Mouse (Mus musculus): ENCODE data around the gene D6Ertd527e. TPM values are rescaled to one million over a fixed set of nuclear protein-coding genes. Genes with fewer than 3 reads are reported as not detected.

Gene D6Ertd527e
- polyA plus RNA-seq, 1 experiment from 2014 or later = 0.20 TPM

DNA sequence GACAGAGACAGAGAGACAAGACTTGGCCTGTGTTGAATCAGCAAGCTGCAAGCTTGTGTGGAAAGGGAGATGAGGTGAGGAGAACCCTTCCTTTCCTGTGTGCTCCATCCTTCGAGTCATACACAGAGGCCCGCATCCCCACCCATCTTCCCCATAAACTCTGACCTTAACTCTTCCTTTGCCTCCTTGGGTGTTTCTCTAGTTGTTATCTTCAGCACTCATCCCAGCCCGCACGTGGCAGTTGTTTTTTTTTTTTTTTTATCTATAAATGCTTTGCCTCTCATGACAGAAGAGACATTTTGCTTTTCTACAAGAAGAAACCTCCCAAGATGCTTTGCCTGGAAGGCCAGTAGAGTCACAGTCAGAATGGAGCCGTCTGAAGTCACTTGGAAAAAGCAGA, 33.9 kb downstream of the D6Ertd527e start:
- Histone ChIP-seq H3K4me3 (no peak overlapping the region), H3K36me3 (peaks cover 17% of the 10 kb centered on the region), H3K27ac (replicated peaks) (no peak overlapping the region), H3K9me3 (replicated peaks) (no peaks in the 10 kb centered on the region), H3K4me1 (no peaks in the 10 kb centered on the region), H3K27me3 (ENCODE audit: low read depth, poor library complexity, severe bottlenecking) (no peaks in the 10 kb centered on the region)
- WGBS = 87% methylated on average over 5 of the region's 5 CpGs
- DNase-seq (ENCODE audit: low spot score) = no peak

- no peak overlapping the region for H3K27ac ChIP-seq (replicated peaks)
- WGBS = 90% methylated on average over 12 of the region's 12 CpGs
- no peak for DNase-seq (ENCODE audit: low spot score)
Observed at GRCm38 (mm10) chr6:87139796-87140553, 35.4 kb downstream of the D6Ertd527e start.

GRCm38 (mm10) chr6:87142239-87142638, 37.7 kb downstream of the D6Ertd527e start:
- Histone ChIP-seq H3K27me3 (ENCODE audit: low read depth, poor library complexity, severe bottlenecking) (no peaks in the 10 kb centered on the region), H3K27ac (replicated peaks) (no peak overlapping the region)
- WGBS = 87% methylated on average over 5 of the region's 5 CpGs

More at GRCm38 (mm10) chr6:87139796-87140553, 35.4 kb downstream of the D6Ertd527e start:
- Histone ChIP-seq H3K4me1 (no peaks in the 10 kb centered on the region), H3K36me3 (peaks cover 17% of the 10 kb centered on the region), H3K9me3 (replicated peaks) (no peaks in the 10 kb centered on the region), H3K4me3 (no peak overlapping the region), H3K27me3 (ENCODE audit: low read depth, poor library complexity, severe bottlenecking) (no peaks in the 10 kb centered on the region)

DNA sequence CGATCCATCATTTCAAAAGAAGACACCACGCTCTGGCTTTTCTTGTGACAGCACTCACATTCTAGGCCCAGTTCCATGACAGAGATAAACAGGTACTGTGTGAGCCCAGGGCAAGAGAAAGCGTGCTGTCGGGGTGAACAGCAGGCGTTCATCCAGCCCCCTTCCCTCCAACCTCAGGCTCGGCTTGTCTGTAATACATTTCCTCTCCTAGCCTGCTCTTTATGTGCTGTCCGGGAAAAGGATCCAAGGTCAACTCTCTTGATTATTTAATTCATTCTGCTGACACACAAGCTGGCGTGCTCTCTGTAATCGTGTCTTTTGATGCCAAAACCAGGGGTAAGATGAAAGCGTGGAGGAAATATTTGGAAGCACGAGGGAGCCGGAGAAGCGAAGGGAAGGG, 39.0 kb downstream of the D6Ertd527e start:
- Histone ChIP-seq H3K4me1 (no peaks in the 10 kb centered on the region), H3K27ac (replicated peaks) (no peak overlapping the region), H3K27me3 (ENCODE audit: low read depth, poor library complexity, severe bottlenecking) (no peaks in the 10 kb centered on the region), H3K36me3 (no peaks in the 10 kb centered on the region), H3K4me3 (no peak overlapping the region), H3K9me3 (replicated peaks) (no peaks in the 10 kb centered on the region)
- WGBS = 89% methylated on average over 13 of the region's 13 CpGs
- DNase-seq (ENCODE audit: low spot score) = no peak

More at GRCm38 (mm10) chr6:87142239-87142638, 37.7 kb downstream of the D6Ertd527e start:
- no peak for DNase-seq (ENCODE audit: low spot score)
- H3K36me3 ChIP-seq = no peaks in the 10 kb centered on the region
- H3K4me3 ChIP-seq = no peak overlapping the region
- no peaks in the 10 kb centered on the region for H3K4me1 ChIP-seq
- no peaks in the 10 kb centered on the region for H3K9me3 ChIP-seq (replicated peaks)

GRCm38 (mm10) chr6:87147921-87148320, 43.4 kb downstream of the D6Ertd527e start:
- no peak overlapping the region for H3K4me3 ChIP-seq
- 84% methylated on average over 3 of the region's 3 CpGs for WGBS
- no peaks in the 10 kb centered on the region for H3K9me3 ChIP-seq (replicated peaks)
- H3K27ac ChIP-seq (replicated peaks) = no peak overlapping the region
- no peaks in the 10 kb centered on the region for H3K27me3 ChIP-seq (ENCODE audit: low read depth, poor library complexity, severe bottlenecking)
- H3K36me3 ChIP-seq = no peaks in the 10 kb centered on the region
- peaks cover 4% of the 10 kb centered on the region; the same call in 1 of the 2 replicates for H3K4me1 ChIP-seq
- no peak for DNase-seq (ENCODE audit: low spot score)

DNA sequence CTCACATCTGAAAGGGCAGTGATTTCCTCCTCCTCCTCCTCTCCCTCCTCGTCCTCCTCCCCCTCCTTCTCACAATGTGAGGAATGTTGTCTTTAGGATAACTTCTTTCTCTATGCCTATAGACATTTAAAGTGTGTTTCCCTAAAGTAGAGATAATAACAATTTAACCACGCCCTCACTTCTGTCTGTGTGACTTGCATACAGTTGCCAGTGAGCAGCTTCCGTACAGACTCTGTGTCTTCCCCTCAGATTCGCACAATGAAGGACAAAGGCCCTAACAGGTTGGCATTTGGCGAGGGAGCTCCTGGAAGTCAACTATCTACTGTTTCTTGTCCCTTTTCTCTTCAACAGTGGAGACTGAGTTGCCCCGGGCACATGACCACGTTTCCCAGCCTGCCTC, 45.9 kb downstream of the D6Ertd527e start:
- 86% methylated on average over 7 of the region's 7 CpGs for WGBS

GRCm38 (mm10) chr6:87151427-87151826, 46.9 kb downstream of the D6Ertd527e start:
- H3K27me3 ChIP-seq (ENCODE audit: low read depth, poor library complexity, severe bottlenecking) = no peaks in the 10 kb centered on the region
- H3K4me3 ChIP-seq = no peak overlapping the region
- no peaks in the 10 kb centered on the region for H3K9me3 ChIP-seq (replicated peaks)
- H3K27ac ChIP-seq (replicated peaks) = no peak overlapping the region
- H3K36me3 ChIP-seq = no peaks in the 10 kb centered on the region
- H3K4me1 ChIP-seq = peaks cover 4% of the 10 kb centered on the region; the same call in 1 of the 2 replicates
- WGBS = 96% methylated on average over 8 of the region's 8 CpGs
- no peak for DNase-seq (ENCODE audit: low spot score)

More for the DNA sequence above, 45.9 kb downstream of the D6Ertd527e start:
- no peaks in the 10 kb centered on the region for H3K27me3 ChIP-seq (ENCODE audit: low read depth, poor library complexity, severe bottlenecking)
- H3K9me3 ChIP-seq (replicated peaks) = no peaks in the 10 kb centered on the region
- no peak overlapping the region for H3K27ac ChIP-seq (replicated peaks)
- H3K36me3 ChIP-seq = no peaks in the 10 kb centered on the region
- peaks cover 4% of the 10 kb centered on the region; the same call in 1 of the 2 replicates for H3K4me1 ChIP-seq
- no peak for DNase-seq (ENCODE audit: low spot score)
- H3K4me3 ChIP-seq = no peak overlapping the region

GRCm38 (mm10) chr6:87152461-87153230, 48.1 kb downstream of the D6Ertd527e start:
- Histone ChIP-seq H3K4me1 (peaks cover 4% of the 10 kb centered on the region; the same call in 1 of the 2 replicates), H3K27me3 (ENCODE audit: low read depth, poor library complexity, severe bottlenecking) (no peaks in the 10 kb centered on the region), H3K36me3 (no peaks in the 10 kb centered on the region), H3K9me3 (replicated peaks) (no peaks in the 10 kb centered on the region), H3K4me3 (no peak overlapping the region), H3K27ac (replicated peaks) (no peak overlapping the region; the same call in 1 of the 2 replicates)
- 85% methylated on average over 21 of the region's 21 CpGs for WGBS
- DNase-seq (ENCODE audit: low spot score) = no peak

- H3K27ac ChIP-seq (replicated peaks) = no peak overlapping the region
- no peaks in the 10 kb centered on the region for H3K27me3 ChIP-seq (ENCODE audit: low read depth, poor library complexity, severe bottlenecking)
- DNase-seq (ENCODE audit: low spot score) = no peak
- WGBS = 89% methylated on average over 7 of the region's 7 CpGs
- no peaks in the 10 kb centered on the region for H3K36me3 ChIP-seq
- H3K4me3 ChIP-seq = no peak overlapping the region
- H3K4me1 ChIP-seq = peaks cover 4% of the 10 kb centered on the region; the same call in 1 of the 2 replicates
- no peaks in the 10 kb centered on the region for H3K9me3 ChIP-seq (replicated peaks)
Observed at GRCm38 (mm10) chr6:87153231-87153580, 48.7 kb downstream of the D6Ertd527e start.

GRCm38 (mm10) chr6:87153836-87154235, 49.3 kb downstream of the D6Ertd527e start:
- Histone ChIP-seq H3K4me1 (peaks cover 4% of the 10 kb centered on the region; the same call in 1 of the 2 replicates), H3K4me3 (no peak overlapping the region), H3K27ac (replicated peaks) (no peak overlapping the region), H3K9me3 (replicated peaks) (no peaks in the 10 kb centered on the region), H3K27me3 (ENCODE audit: low read depth, poor library complexity, severe bottlenecking) (no peaks in the 10 kb centered on the region), H3K36me3 (no peaks in the 10 kb centered on the region)
- 85% methylated on average over 3 of the region's 3 CpGs for WGBS
- no peak for DNase-seq (ENCODE audit: low spot score)

GRCm38 (mm10) chr6:87158062-87158623, 53.6 kb downstream of the D6Ertd527e start:
- DNase-seq (ENCODE audit: low spot score) = no peak
- no peaks in the 10 kb centered on the region for H3K36me3 ChIP-seq
- H3K27me3 ChIP-seq (ENCODE audit: low read depth, poor library complexity, severe bottlenecking) = no peaks in the 10 kb centered on the region
- H3K9me3 ChIP-seq (replicated peaks) = no peaks in the 10 kb centered on the region
- WGBS = 87% methylated on average over 7 of the region's 7 CpGs
- no peak overlapping the region for H3K4me3 ChIP-seq
- no peaks in the 10 kb centered on the region for H3K4me1 ChIP-seq
- H3K27ac ChIP-seq (replicated peaks) = no peak overlapping the region

GRCm38 (mm10) chr6:87160196-87160595, 55.6 kb downstream of the D6Ertd527e start:
- no peaks in the 10 kb centered on the region for H3K27me3 ChIP-seq (ENCODE audit: low read depth, poor library complexity, severe bottlenecking)
- DNase-seq (ENCODE audit: low spot score) = no peak
- 0 out of 2 replicates have a peak, but pooled peaks cover 3% of the 10 kb centered on the region for H3K4me1 ChIP-seq
- H3K4me3 ChIP-seq = no peak overlapping the region
- no peaks in the 10 kb centered on the region for H3K9me3 ChIP-seq (replicated peaks)
- no peak overlapping the region for H3K27ac ChIP-seq (replicated peaks)
- H3K36me3 ChIP-seq = no peaks in the 10 kb centered on the region
- 90% methylated on average over 5 of the region's 5 CpGs for WGBS
